Mouse (Mus musculus) liver, adult 2 months (tissue): ENCODE results near the gene Gm28372.

Experiments
- CTCF ChIP-seq: fragments of 200-500 bp; IDR thresholded peaks from 2 replicates; pipeline ENCODE4 v1.5.1; 2011; ENCODE audit warnings: low read depth, low read length, control low read depth
- POLR2A ChIP-seq: fragments of 200-500 bp; IDR thresholded peaks from 2 replicates; pipeline ENCODE4 v1.6.1; 2011; ENCODE audit warnings: low read length, control low read depth; ENCODE audit not compliant: insufficient read depth; ENCODE audit errors: extremely low read depth

GRCm38 (mm10) chr2:130433152-130433551 lies 28.1 kb downstream of the Gm28372 start:
- TF ChIP-seq CTCF (peak; percentile 50), POLR2A (no peak)
